Comparison of ENCODE assay signal across 8 mouse cellular contexts in genomic region chr14:79451681-79452590, GRCm38 (mm10). TPM values are rescaled to one million over a fixed set of nuclear protein-coding genes. Genes with fewer than 3 reads are reported as not detected.
DNase-seq lines count a peak whose midpoint lies in the region; ATAC-seq lines count a peak whose summit lies in the region.
"Not testable (repeated sequence)": the region's sequence is repeated elsewhere in the genome, so short reads cannot be mapped to it uniquely, and the experiment has no call there.

TSS of gene Kbtbd6 (plus strand) at chr14:79451835.

- peak within 1 kb of the TSS; percentile 68 for H3K4me2 ChIP-seq in embryonic facial prominence, embryonic 13.5 days
- peak within 1 kb of the TSS; percentile 62 for H3K4me2 ChIP-seq in midbrain, embryonic 11.5 days

- 19% methylated on average over 42 of the region's 89 CpGs for WGBS in embryonic facial prominence, embryonic 13.5 days
- WGBS in midbrain, embryonic 11.5 days, result 21% methylated on average over 43 of the region's 89 CpGs

- not testable (repeated sequence) for H3K4me1 ChIP-seq in embryonic facial prominence, embryonic 13.5 days; midbrain, embryonic 11.5 days (ENCODE audit: control insufficient read depth, insufficient read depth, low read length)

- H3K4me3 ChIP-seq in embryonic facial prominence, embryonic 13.5 days, result peak within 1 kb of the TSS; percentile 55
- H3K4me3 ChIP-seq in midbrain, embryonic 11.5 days (ENCODE audit: low read depth, low read length), result peak within 1 kb of the TSS; percentile 43

- peak within 1 kb of the TSS; percentile 68 for H3K9ac ChIP-seq in embryonic facial prominence, embryonic 13.5 days
- peak within 1 kb of the TSS; percentile 63 for H3K9ac ChIP-seq in midbrain, embryonic 11.5 days (ENCODE audit: low read length)

- not testable (repeated sequence) for H3K27me3 ChIP-seq in embryonic facial prominence, embryonic 13.5 days; midbrain, embryonic 11.5 days (ENCODE audit: control insufficient read depth, insufficient read depth, low read length)

- not testable (repeated sequence) for H3K36me3 ChIP-seq in embryonic facial prominence, embryonic 13.5 days; midbrain, embryonic 11.5 days (ENCODE audit: control insufficient read depth, insufficient read depth, low read length)

- not testable (repeated sequence) for H3K9me3 ChIP-seq in embryonic facial prominence, embryonic 13.5 days; midbrain, embryonic 11.5 days (ENCODE audit: control insufficient read depth, low read length)

- peak; percentile 28 to 61 for DNase-seq in adrenal gland, postnatal 4 days (ENCODE audit: low spot score in 2 of 2)
- DNase-seq in heart, adult 11 months, result peak; percentile 97
- DNase-seq in kidney, adult 11 months, result peak; percentile 69
- peak; percentile 75 for DNase-seq in left cerebral cortex, postnatal 4 days
- DNase-seq in midbrain, embryonic 11.5 days (ENCODE audit: low spot score, missing footprints), result peak; percentile 98
- peak; percentile 61 for DNase-seq in right cerebral cortex, postnatal 4 days
- peak; percentile 91 for DNase-seq in yolk sac, embryonic 10.5 days (ENCODE audit: low spot score)

- H3K27ac ChIP-seq in embryonic facial prominence, embryonic 13.5 days; midbrain, embryonic 11.5 days (ENCODE audit: low read depth, low read length): not testable (repeated sequence)

- intact Hi-C loops in left cerebral cortex, postnatal 4 days (cut with DNase I), result not testable (repeated sequence)

- ATAC-seq in embryonic facial prominence, embryonic 13.5 days (ENCODE audit: insufficient number of reproducible peaks, insufficient read depth, low FRiP score, low TSS enrichment, low read depth), result peak; percentile 87
- peak; percentile 90 for ATAC-seq in midbrain, embryonic 11.5 days (ENCODE audit: low FRiP score)

RNA-seq across cellular contexts. Expression of gene Kbtbd6, which starts in this region (rescaled TPM):
- total RNA-seq in adrenal gland, postnatal 4 days (2021), result 1 to 10 TPM; 1.0 to 1.1 TPM
- 2.6 and 3.1 TPM in 2 replicates for polyA plus RNA-seq in embryonic facial prominence, embryonic 13.5 days (2015; fragmentation: Nextera tagmentation; extraction: Ambion mirVana)
- total RNA-seq in left cerebral cortex, postnatal 4 days (2021), result 1 to 10 TPM; 1.3 to 2.7 TPM
- 4.6 and 5.1 TPM in 2 replicates for polyA plus RNA-seq in midbrain, embryonic 11.5 days (2014; fragmentation: Nextera tagmentation; extraction: Ambion mirVana)

Comparison
In these comparisons a context has a peak if more than half of its experiments do, and no peak if none do; other contexts are left out.
1. DNase-seq: peak in every context shown above with its lines; median percentile 98 in midbrain, embryonic 11.5 days; 97 in heart, adult 11 months; 91 in yolk sac, embryonic 10.5 days; 75 in left cerebral cortex, postnatal 4 days; 69 in kidney, adult 11 months; 61 in right cerebral cortex, postnatal 4 days; 44 in adrenal gland, postnatal 4 days.